Mouse (Mus musculus) ES-E14 (cell line): ENCODE measurements at regions not wholly inside any gene's neighbourhood (a gene's known extent, or its start where the extent isn't known, plus 50 kb on each side); places are given as distances from the start of the nearest gene placed in this dataset.
A peak's percentile ranks its signal among the peaks of the same experiment; 100 is the strongest.

Experiments
- DNase-seq: peaks from one replicate; pipeline ENCODE4 v3.0.0-alpha.2; 2013; ENCODE audit warnings: low read depth, low spot score
- H3K27ac ChIP-seq: 2 replicates; pipeline ENCODE4 v1.5.1; 2012; ENCODE audit warnings: low read depth, mild to moderate bottlenecking, low read length, moderate library complexity, mixed read lengths; ENCODE audit not compliant: poor library complexity, insufficient read depth, severe bottlenecking
- H3K36me3 ChIP-seq: 2 replicates; pipeline ENCODE4 v1.6.1; 2012; ENCODE audit warnings: mild to moderate bottlenecking, low read length, moderate library complexity, mixed read lengths; ENCODE audit not compliant: control insufficient read depth, poor library complexity, insufficient read depth, severe bottlenecking
- H3K4me1 ChIP-seq, 2 experiments: fragments of 150-350 bp in 1 of 2; sonication (generic) in 1 of 2; 2 replicates each; pipeline ENCODE4 v1.6.1; 2012; ENCODE audit warnings: low read length in 2 of 2, mild to moderate bottlenecking in 1 of 2, mixed read lengths in 1 of 2; ENCODE audit not compliant: control insufficient read depth in 2 of 2, insufficient read depth in 2 of 2, poor library complexity in 1 of 2
- H3K4me3 ChIP-seq, 2 experiments: fragments of 150-350 bp in 1 of 2; sonication (generic) in 1 of 2; 2 replicates each; pipeline ENCODE4 v1.5.1; 2012; ENCODE audit warnings: low read length in 2 of 2, low read depth in 1 of 2, mild to moderate bottlenecking in 1 of 2, mixed read lengths in 1 of 2; ENCODE audit not compliant: insufficient read depth in 1 of 2, poor library complexity in 1 of 2, severe bottlenecking in 1 of 2
- H3K9ac ChIP-seq: 2 replicates; pipeline ENCODE4 v1.6.1; 2012; ENCODE audit warnings: low read depth, mild to moderate bottlenecking, low read length, mixed read lengths; ENCODE audit not compliant: poor library complexity, insufficient read depth, severe bottlenecking
- H3K9me3 ChIP-seq: fragments of 150-350 bp; sonication (generic); 2 replicates; pipeline ENCODE4 v1.6.1; 2012; ENCODE audit warnings: low read depth, mild to moderate bottlenecking, low read length; ENCODE audit not compliant: control insufficient read depth, insufficient read depth
- CHD2 ChIP-seq: IDR thresholded peaks from 2 replicates; pipeline ENCODE4 v1.6.1; 2014; ENCODE audit warnings: mild to moderate bottlenecking, low read depth, low read length, inconsistent platforms
- HCFC1 ChIP-seq: IDR thresholded peaks from 2 replicates; pipeline ENCODE4 v1.6.1; 2012; ENCODE audit warnings: low read length, inconsistent platforms, borderline replicate concordance; ENCODE audit not compliant: insufficient read depth
- MAFK ChIP-seq: IDR thresholded peaks from 2 replicates; pipeline ENCODE4 v1.6.1; 2014; ENCODE audit warnings: mild to moderate bottlenecking, low read depth, low read length, inconsistent platforms; ENCODE audit not compliant: insufficient read depth
- ZC3H11A ChIP-seq: IDR thresholded peaks from 2 replicates; pipeline ENCODE4 v1.6.1; 2012; ENCODE audit warnings: low read depth, mild to moderate bottlenecking, inconsistent platforms, low read length, borderline replicate concordance
- ZNF384 ChIP-seq: IDR thresholded peaks from 2 replicates; pipeline ENCODE4 v1.6.1; 2012; ENCODE audit warnings: low read depth, low read length, inconsistent platforms
- in situ Hi-C, 2 experiments: fragments of 600-800 bp; cut with MboI; formaldehyde crosslinking; loops; one replicate each; pipeline ENCODE4 v1.15.1; 2025; ENCODE audit warnings: low sequenced_read_pairs in 2 of 2, inconsistent platforms in 1 of 2; ENCODE audit not compliant: unreplicated experiment in 2 of 2

DNA sequence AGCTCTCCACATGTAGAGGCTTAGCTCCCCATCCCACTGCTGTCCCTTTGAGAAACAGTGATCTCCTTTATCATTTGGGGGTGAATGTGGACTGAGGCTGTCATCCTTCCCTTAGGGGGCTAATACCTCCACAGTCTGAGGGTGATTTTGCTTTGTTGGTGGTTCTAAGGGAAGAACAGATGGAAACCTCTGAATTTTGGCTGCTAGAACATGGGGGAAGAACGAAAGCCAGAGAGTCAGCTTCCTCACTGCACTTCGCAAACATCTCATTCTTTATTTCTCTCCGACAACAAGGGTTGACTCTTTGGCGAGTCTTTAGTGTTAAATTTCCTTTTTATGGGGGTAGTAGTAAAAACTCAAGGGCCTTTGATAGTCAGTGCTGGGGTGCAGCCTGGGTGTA, 604.6 kb downstream of the Bcl11a start:
- H3K36me3 ChIP-seq: no peaks in the 10 kb centered on the region
- H3K4me1 ChIP-seq: no peaks in the 10 kb centered on the region
- no peak overlapping the region for H3K9ac ChIP-seq
- in situ Hi-C loops: no loop called here
- TF ChIP-seq ZC3H11A: no peak
- no peak for TF ChIP-seq MAFK
- TF ChIP-seq CHD2: no peak
- TF ChIP-seq ZNF384: no peak
- H3K4me3 ChIP-seq: no peak overlapping the region
- DNase-seq: no peak
- H3K9me3 ChIP-seq: no peaks in the 10 kb centered on the region
- H3K27ac ChIP-seq: no peak overlapping the region

GRCm38 (mm10) chr11:24685545-24686467, 608.0 kb downstream of the Bcl11a start:
- in situ Hi-C loops: no loop called here
- H3K4me1 ChIP-seq: no peaks in the 10 kb centered on the region
- no peak for DNase-seq

GRCm38 (mm10) chr11:24688160-24688782, 610.4 kb downstream of the Bcl11a start:
- TF ChIP-seq MAFK: no peak
- no peak for TF ChIP-seq HCFC1
- no peak for TF ChIP-seq ZC3H11A
- TF ChIP-seq CHD2: no peak
- no peak for TF ChIP-seq ZNF384
- no peaks in the 10 kb centered on the region for H3K4me1 ChIP-seq
- H3K36me3 ChIP-seq: no peaks in the 10 kb centered on the region
- in situ Hi-C loops: no loop called here
- no peaks in the 10 kb centered on the region for H3K9me3 ChIP-seq
- H3K9ac ChIP-seq: no peak overlapping the region
- no peak overlapping the region for H3K27ac ChIP-seq
- DNase-seq: no peak
- no peak overlapping the region for H3K4me3 ChIP-seq

More at GRCm38 (mm10) chr11:24685545-24686467, 608.0 kb downstream of the Bcl11a start:
- H3K9ac ChIP-seq: no peak overlapping the region
- H3K36me3 ChIP-seq: no peaks in the 10 kb centered on the region
- H3K27ac ChIP-seq: no peak overlapping the region
- no peak overlapping the region for H3K4me3 ChIP-seq
- no peak for TF ChIP-seq MAFK
- no peak for TF ChIP-seq HCFC1
- no peak for TF ChIP-seq CHD2
- no peak for TF ChIP-seq ZNF384
- TF ChIP-seq ZC3H11A: no peak
- no peaks in the 10 kb centered on the region for H3K9me3 ChIP-seq

GRCm38 (mm10) chr11:24689807-24690333, 612.0 kb downstream of the Bcl11a start:
- no peak overlapping the region for H3K27ac ChIP-seq
- H3K36me3 ChIP-seq: no peaks in the 10 kb centered on the region
- H3K9me3 ChIP-seq: no peaks in the 10 kb centered on the region
- peak; percentile 76 for DNase-seq
- H3K4me3 ChIP-seq: no peak overlapping the region
- H3K4me1 ChIP-seq: no peaks in the 10 kb centered on the region
- no peak overlapping the region for H3K9ac ChIP-seq
- in situ Hi-C loops: no loop called here
- peak; percentile 47; the same call in 1 of the 2 replicates for TF ChIP-seq ZC3H11A
- no peak for TF ChIP-seq ZNF384
- no peak for TF ChIP-seq HCFC1
- TF ChIP-seq CHD2: no peak
- TF ChIP-seq MAFK: no peak
